18 mouse cellular contexts compared by ENCODE assay signal in genomic region chr1:39965461-39965860, GRCm38 (mm10).
DNase-seq lines count a peak whose midpoint lies in the region; ATAC-seq lines count a peak whose summit lies in the region.
"Had no signal": no experiment of that assay in that cellular context is flagged by ENCODE, and none has a peak within 500 bp of the region (broad histone marks: within the 10 kb centered on the region; RNA-seq: fewer than 3 reads in every experiment).

No protein-coding gene starts in this region.

- no peaks in the 10 kb centered on the region for H3K27me3 ChIP-seq in intestine, embryonic 16.5 days (replicated peaks; ENCODE audit: control insufficient read depth, insufficient read depth, low read length)
- no peaks in the 10 kb centered on the region for H3K27me3 ChIP-seq in intestine, embryonic 15.5 days (replicated peaks)
- H3K27me3 ChIP-seq: hindbrain, embryonic 15.5 days had no signal

- ATAC-seq in intestine, embryonic 16.5 days = 0 out of 2 replicates have a peak, but pooled peaks have one; percentile 12
- no peak for ATAC-seq in intestine, embryonic 15.5 days
- ATAC-seq in megakaryocyte progenitor cell, adult 5-6 weeks (replicated peaks; ENCODE audit: poor library complexity) = 0 out of 2 replicates have a peak, but pooled peaks have one; percentile 10
- no peak for ATAC-seq in inflammation-experienced regulatory T-cells, adult 6 months

- H3K4me3 ChIP-seq in intestine, embryonic 16.5 days (ENCODE audit: low read length) = no peak overlapping the region
- H3K4me3 ChIP-seq in intestine, embryonic 15.5 days (replicated peaks) = no peak overlapping the region
- H3K4me3 ChIP-seq: heart, embryonic 10.5 days; hindbrain, embryonic 15.5 days; limb, embryonic 10.5 days had no signal

- no peaks in the 10 kb centered on the region for H3K9me3 ChIP-seq in intestine, embryonic 16.5 days (ENCODE audit: control insufficient read depth, low read length)
- H3K9me3 ChIP-seq in intestine, embryonic 15.5 days = no peaks in the 10 kb centered on the region
- H3K9me3 ChIP-seq: heart, embryonic 10.5 days; hindbrain, embryonic 15.5 days; limb, embryonic 10.5 days had no signal

- H3K27ac ChIP-seq in intestine, embryonic 16.5 days (ENCODE audit: low read length) = no peak overlapping the region
- no peak overlapping the region for H3K27ac ChIP-seq in intestine, embryonic 15.5 days
- H3K27ac ChIP-seq: heart, embryonic 10.5 days; hindbrain, embryonic 15.5 days; limb, embryonic 10.5 days had no signal

- peak; percentile 63 for DNase-seq in 3T3-L1 (ENCODE audit: low read depth, low spot score)
- peak; percentile 46 for DNase-seq in brain, adult 2 months (ENCODE audit: low read depth, low spot score)
- no peak for DNase-seq in right cerebral cortex, adult 18-20 months
- DNase-seq: adrenal gland, postnatal 36 days; cerebellum, adult 8-10 months; gastrocnemius, postnatal 25 days; heart, postnatal 10 days; kidney, adult 8-10 months; layer of hippocampus, postnatal 36 days; lung, adult 18-20 months; midbrain, embryonic 14.5 days had no signal

- H3K4me1 ChIP-seq in intestine, embryonic 16.5 days (ENCODE audit: control insufficient read depth, insufficient read depth, low read length) = peaks cover 38% of the 10 kb centered on the region
- peaks cover 19% of the 10 kb centered on the region for H3K4me1 ChIP-seq in intestine, embryonic 15.5 days (replicated peaks)

- H3K36me3 ChIP-seq in intestine, embryonic 16.5 days (ENCODE audit: control insufficient read depth, insufficient read depth, low read length) = 0 out of 2 replicates have a peak, but pooled peaks cover 3% of the 10 kb centered on the region
- H3K36me3 ChIP-seq in intestine, embryonic 15.5 days = no peaks in the 10 kb centered on the region

- no peak overlapping the region for H3K9ac ChIP-seq in intestine, embryonic 16.5 days (ENCODE audit: low read depth, low read length)
- H3K9ac ChIP-seq in intestine, embryonic 15.5 days = no peak overlapping the region
- H3K9ac ChIP-seq: hindbrain, embryonic 15.5 days had no signal

- 37% methylated on average over 3 of the region's 3 CpGs for WGBS in intestine, embryonic 16.5 days
- 40% methylated on average over 3 of the region's 3 CpGs for WGBS in intestine, embryonic 15.5 days

- no peak overlapping the region for H3K4me2 ChIP-seq in intestine, embryonic 16.5 days (ENCODE audit: low read depth, low read length)
- no peak overlapping the region for H3K4me2 ChIP-seq in intestine, embryonic 15.5 days (replicated peaks)
- H3K4me2 ChIP-seq: hindbrain, embryonic 15.5 days had no signal

Comparison
In these comparisons a context has a peak if more than half of its experiments do, and no peak if none do; other contexts are left out.
1. ATAC-seq: peak in intestine, embryonic 16.5 days (single experiment) and megakaryocyte progenitor cell, adult 5-6 weeks (single experiment); none in intestine, embryonic 15.5 days (single experiment) and inflammation-experienced regulatory T-cells, adult 6 months (single experiment).